Mouse (Mus musculus): ENCODE results near the gene Pdzd7. TPM values are rescaled to one million over a fixed set of nuclear protein-coding genes. Genes with fewer than 3 reads are reported as not detected.
A peak's percentile ranks its signal among the peaks of the same experiment; 100 is the strongest.

Pdzd7 gene
- polyA plus RNA-seq (2012; ENCODE audit: insufficient read depth, low replicate concordance) = 0.02 TPM in 1 of 2 replicates, not detected in the other

DNA sequence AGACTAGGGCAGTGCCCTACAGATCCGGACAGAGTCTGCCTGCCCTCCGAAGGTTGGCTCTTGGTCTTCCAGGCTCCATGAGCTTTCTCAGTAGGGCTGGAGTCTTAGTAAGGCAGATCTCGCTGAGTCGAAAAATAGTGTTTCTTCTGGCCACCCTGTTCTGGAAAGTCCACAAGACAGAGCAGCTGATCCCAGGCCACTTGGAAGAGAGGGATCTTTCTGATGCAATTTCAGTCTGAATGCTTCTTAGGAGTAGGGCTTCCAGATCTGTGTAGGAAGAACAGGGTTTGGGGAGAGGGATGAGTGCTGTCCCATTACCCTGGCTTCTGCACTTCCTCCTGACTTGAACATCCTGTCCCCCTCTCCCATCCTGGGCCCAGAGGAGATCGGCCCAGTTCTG is at the start of gene Pdzd7:
Gene Pdzd7 (minus strand): TSS at position 67 of the 400 bp plus-strand sequence.
- TF ChIP-seq GATA1 (IDR thresholded peaks at IDR 0.05; ENCODE audit: borderline replicate concordance, low read length) = no peak
- no peak for TF ChIP-seq FLI1 (IDR thresholded peaks at IDR 0.05; ENCODE audit: low read length)
- Histone ChIP-seq H3K27me3 (replicated peaks) (peaks cover 55% of the 10 kb centered on the region), H3K4me1 (peaks cover 41% of the 10 kb centered on the region), H3K9me3 (no peaks in the 10 kb centered on the region), H3K4me3 (replicated peaks) (peak within 1 kb of the TSS; percentile 91), H3K36me3 (replicated peaks; ENCODE audit: low read length) (peaks cover 18% of the 10 kb centered on the region)

DNA sequence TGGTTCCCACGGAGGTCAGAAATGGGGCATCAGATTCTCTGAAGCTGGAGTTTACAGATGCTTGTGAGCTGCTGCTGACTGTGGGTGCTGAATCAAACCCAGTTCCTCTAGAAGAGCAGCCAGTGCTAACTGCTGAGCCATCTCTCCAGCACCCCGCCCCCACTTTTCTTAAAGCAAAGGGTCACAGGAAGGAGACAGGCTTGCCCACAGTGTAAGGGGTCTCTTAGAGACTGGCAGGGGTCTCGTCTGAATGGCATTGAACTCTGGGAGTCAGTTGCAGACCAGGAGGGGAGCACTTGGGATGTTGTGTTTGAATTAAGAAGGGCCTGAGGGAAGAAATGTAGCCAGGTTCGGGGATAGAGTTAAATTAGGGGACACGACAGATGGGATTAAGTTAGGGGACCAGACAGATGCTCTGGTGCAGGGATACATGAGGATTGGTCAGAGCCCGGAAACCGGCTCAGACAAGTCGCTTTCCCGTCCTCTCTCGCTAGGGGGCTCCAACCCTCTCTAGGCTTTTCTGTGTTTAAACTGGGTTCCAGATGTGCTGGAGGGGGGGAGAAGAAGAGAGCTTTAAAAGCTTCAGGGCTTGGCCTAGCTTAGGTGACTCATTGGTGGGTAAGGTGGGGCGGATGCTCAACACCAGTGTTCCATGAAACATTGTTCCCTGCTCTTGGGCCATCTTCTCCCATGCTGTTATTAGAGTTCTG is 36.5 kb upstream of the Pdzd7 start:
- no peaks in the 10 kb centered on the region for H3K9me3 ChIP-seq
- H3K27me3 ChIP-seq (replicated peaks) = peaks cover 79% of the 10 kb centered on the region
- peaks cover 63% of the 10 kb centered on the region for H3K4me1 ChIP-seq
- no peaks in the 10 kb centered on the region for H3K36me3 ChIP-seq (replicated peaks; ENCODE audit: low read length)
- H3K4me3 ChIP-seq (replicated peaks) = no peak overlapping the region
- TF ChIP-seq FLI1 (IDR thresholded peaks at IDR 0.05; ENCODE audit: low read length) = no peak
- TF ChIP-seq GATA1 (IDR thresholded peaks at IDR 0.05; ENCODE audit: borderline replicate concordance, low read length) = no peak

DNA sequence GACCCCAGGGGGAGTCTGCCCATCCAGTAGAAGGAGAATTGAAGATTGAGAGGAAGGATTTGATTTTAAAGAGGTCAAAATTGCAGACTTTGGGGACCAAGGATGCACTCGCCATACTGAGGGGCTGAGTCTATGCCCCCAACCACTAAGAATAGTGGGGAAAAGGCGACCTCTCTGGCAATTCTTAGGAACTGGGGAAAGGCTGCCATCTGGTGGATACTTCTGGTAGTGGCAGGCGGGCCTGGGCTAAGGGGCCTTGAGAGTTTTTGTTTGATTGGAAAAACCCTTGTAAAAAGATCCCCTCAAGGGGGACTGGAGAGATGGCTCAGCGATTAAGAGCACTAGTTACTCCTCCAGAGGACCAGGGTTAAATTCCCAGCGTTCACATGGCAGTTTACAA is 35.8 kb upstream of the Pdzd7 start:
- Histone ChIP-seq H3K36me3 (replicated peaks; ENCODE audit: low read length) (no peaks in the 10 kb centered on the region), H3K9me3 (no peaks in the 10 kb centered on the region), H3K4me3 (replicated peaks) (no peak overlapping the region), H3K27me3 (replicated peaks) (peaks cover 78% of the 10 kb centered on the region), H3K4me1 (peaks cover 70% of the 10 kb centered on the region)
- no peak for TF ChIP-seq GATA1 (IDR thresholded peaks at IDR 0.05; ENCODE audit: borderline replicate concordance, low read length)
- no peak for TF ChIP-seq FLI1 (IDR thresholded peaks at IDR 0.05; ENCODE audit: low read length)

DNA sequence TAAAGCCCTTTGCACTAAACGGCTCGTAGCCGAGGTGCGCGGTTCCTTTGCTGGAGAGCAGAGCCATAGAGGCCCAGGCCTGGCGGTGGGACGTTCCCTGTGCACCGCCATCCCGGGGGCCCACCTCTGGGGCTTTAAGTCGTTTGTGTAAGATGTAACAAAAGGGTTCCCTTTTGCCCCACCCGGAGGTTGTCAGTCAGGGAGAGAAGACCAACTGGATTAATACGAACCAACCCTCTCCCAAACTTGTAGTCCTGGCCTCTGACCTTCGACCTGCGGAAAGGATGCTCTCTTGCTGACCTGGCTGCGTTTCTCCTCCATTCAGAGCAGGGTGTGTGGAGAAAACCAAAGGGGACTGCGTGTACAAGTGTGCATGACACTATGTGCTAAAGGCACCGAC is 35.2 kb upstream of the Pdzd7 start:
- Histone ChIP-seq H3K27me3 (replicated peaks) (peaks cover 73% of the 10 kb centered on the region), H3K4me3 (replicated peaks) (peak overlapping the region; percentile 92), H3K4me1 (peaks cover 76% of the 10 kb centered on the region), H3K36me3 (replicated peaks; ENCODE audit: low read length) (no peaks in the 10 kb centered on the region), H3K9me3 (no peaks in the 10 kb centered on the region)
- no peak for TF ChIP-seq FLI1 (IDR thresholded peaks at IDR 0.05; ENCODE audit: low read length)
- no peak for TF ChIP-seq GATA1 (IDR thresholded peaks at IDR 0.05; ENCODE audit: borderline replicate concordance, low read length)

DNA sequence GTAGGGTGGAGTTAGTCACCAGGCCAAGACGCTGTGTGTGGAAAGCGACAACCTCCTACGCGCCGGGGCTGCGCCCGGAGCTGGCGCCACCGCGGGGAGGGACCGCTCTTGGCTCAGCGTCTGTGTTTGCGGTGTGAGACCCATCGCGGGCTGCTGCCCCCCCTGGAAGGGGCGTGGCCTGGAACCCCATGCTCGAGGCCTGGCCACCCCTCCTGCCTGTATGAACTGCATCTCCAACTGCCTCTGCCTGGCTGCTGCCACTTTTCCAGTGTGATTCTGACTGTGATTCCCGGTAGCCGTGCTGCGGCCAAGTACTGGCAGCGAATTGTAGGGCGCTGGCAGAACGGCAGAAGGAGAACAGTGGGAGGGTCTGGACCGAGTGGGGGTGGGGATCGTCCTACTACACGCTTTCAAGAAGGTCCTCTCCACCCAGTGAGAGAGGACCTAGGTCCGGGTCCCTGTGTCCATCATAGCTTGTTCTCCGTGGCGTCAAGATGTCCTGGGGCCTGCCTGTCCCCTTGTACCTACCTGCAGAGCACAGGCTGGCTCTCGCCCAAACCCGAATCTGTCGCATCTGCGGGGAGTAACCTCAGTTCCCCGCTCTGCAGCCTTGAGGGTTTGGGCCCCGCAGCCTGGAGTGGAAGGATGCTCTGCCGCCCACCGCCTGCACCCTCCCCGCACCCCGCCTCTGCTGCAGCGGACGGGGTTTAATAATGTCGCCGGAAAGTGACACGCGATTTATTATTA is 34.4 kb upstream of the Pdzd7 start:
- no peaks in the 10 kb centered on the region for H3K9me3 ChIP-seq
- no peak for TF ChIP-seq GATA1 (IDR thresholded peaks at IDR 0.05; ENCODE audit: borderline replicate concordance, low read length)
- no peak for TF ChIP-seq FLI1 (IDR thresholded peaks at IDR 0.05; ENCODE audit: low read length)
- peak overlapping the region; percentile 92 for H3K4me3 ChIP-seq (replicated peaks)
- H3K36me3 ChIP-seq (replicated peaks; ENCODE audit: low read length) = no peaks in the 10 kb centered on the region
- peaks cover 80% of the 10 kb centered on the region for H3K4me1 ChIP-seq
- peaks cover 65% of the 10 kb centered on the region for H3K27me3 ChIP-seq (replicated peaks)

DNA sequence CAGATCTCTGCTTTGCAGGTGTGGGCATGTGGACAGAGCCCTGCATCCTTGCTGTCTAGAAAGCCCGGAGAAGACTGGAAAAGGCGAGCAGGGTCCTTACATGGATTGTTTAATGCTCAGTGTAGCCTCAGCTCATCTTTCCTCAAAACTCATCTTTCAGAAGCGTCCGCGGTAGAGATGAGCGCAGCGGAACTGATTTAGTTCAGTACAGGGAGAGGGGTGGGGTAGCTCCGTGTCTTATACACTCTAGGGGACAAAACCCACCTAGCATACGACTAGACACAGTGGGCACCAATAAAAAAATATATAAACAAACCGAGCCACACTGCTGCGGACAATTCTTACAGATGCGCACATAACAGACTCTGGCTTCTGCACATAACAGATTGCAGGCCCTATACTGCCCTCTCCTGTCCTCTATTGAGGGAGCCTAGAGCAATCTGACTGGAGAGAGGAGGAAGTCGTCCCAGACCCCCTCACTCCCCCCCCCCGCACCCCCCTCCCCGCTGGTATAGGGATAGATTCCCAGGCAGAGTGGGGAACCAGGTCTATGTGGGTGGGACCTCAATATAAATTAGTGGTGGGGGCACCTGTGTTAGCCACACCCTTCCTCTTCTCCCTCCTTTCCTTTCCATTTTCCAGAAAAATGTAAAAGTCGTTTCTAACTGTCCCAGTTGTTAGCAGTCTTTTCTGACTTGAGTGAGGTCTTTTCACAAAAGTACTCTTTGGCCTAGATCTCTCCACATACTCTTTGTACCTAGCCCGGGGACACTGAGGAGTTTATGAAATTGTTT is 33.7 kb upstream of the Pdzd7 start:
- no peaks in the 10 kb centered on the region for H3K36me3 ChIP-seq (replicated peaks; ENCODE audit: low read length)
- H3K9me3 ChIP-seq = no peaks in the 10 kb centered on the region
- H3K27me3 ChIP-seq (replicated peaks) = peaks cover 58% of the 10 kb centered on the region
- peaks cover 80% of the 10 kb centered on the region for H3K4me1 ChIP-seq
- H3K4me3 ChIP-seq (replicated peaks) = peak overlapping the region; percentile 92
- TF ChIP-seq GATA1 (IDR thresholded peaks at IDR 0.05; ENCODE audit: borderline replicate concordance, low read length) (no peak), FLI1 (IDR thresholded peaks at IDR 0.05; ENCODE audit: low read length) (no peak)

DNA sequence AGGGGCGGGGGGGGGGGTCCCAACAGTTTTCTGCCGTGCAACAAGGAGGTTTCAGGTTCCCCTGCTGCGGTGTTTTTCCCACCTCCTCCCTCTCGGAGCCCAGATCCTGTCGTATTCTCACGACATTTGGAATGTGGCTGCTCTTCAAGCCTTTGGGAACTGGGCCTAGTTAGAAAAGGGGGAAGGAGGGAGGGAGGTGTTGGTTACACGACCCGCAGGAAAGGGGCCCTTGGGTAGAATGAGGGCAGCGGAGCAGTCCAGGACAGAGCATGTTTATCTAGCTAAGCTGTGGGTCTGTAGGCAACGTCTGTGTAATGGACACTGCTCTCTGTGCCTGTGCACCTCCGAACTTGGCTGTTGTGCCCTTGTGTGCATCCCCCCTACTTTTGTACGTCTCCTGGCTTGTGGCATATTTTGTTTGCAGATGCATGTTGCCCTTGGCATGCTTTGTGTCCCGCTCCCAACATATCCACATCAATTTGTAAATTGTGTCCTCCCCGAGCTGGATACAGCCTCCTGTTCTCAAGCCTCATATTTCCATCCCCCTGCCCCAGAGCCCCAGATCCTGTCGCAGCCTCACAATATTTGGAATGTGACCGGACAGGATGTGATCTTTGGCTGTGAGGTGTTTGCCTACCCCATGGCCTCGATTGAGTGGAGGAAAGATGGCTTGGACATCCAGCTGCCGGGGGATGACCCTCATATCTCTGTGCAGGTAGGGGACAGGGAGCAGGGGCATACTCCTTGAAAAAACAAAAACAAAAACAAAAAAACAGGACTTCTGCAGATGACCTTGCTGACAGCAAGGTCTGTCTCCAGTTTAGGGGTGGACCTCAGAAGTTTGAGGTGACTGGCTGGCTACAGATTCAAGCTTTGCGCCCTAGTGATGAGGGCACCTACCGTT is 32.5 kb upstream of the Pdzd7 start:
- Histone ChIP-seq H3K36me3 (replicated peaks; ENCODE audit: low read length) (no peaks in the 10 kb centered on the region), H3K27me3 (replicated peaks) (peaks cover 46% of the 10 kb centered on the region), H3K9me3 (no peaks in the 10 kb centered on the region), H3K4me3 (replicated peaks) (peak overlapping the region; percentile 97), H3K4me1 (peaks cover 84% of the 10 kb centered on the region)
- TF ChIP-seq GATA1 (IDR thresholded peaks at IDR 0.05; ENCODE audit: borderline replicate concordance, low read length) (no peak), FLI1 (IDR thresholded peaks at IDR 0.05; ENCODE audit: low read length) (no peak)

DNA sequence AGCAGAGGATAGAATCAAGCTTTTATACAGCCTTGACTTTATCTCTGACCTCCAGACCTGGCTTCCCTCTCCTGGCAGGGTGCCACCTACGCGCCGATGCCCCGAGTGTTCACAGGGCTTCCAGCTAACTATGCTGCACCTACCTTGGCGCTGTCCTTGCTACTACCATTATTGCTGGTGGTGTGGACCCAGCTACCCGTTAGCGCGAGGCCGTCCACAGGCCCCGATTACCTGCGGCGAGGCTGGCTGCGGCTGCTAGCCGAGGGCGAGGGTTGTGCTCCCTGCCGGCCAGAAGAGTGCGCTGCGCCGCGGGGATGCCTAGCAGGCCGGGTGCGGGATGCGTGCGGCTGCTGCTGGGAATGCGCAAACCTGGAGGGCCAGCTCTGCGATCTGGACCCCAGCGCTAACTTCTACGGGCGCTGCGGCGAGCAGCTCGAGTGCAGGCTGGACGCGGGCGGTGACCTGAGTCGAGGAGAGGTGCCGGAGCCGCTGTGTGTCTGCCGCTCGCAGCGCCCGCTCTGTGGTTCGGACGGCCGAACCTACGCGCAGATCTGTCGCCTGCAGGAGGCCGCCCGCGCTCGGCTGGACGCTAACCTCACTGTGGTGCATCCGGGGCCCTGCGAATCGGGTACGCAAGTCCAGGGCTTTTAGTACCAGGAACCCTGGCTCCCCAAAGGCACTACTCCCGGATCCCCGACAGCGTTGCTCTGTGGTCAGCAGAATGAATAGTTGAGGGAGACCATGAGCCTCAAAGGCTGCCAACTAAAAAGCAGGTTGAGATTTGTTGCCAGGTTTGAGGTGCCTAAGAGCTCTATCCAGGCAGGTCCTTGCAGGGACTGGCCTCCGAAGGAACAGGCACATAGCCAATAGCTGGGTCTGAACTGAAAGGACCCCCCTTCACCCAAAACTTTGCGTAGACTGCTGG is 31.3 kb upstream of the Pdzd7 start:
- no peaks in the 10 kb centered on the region for H3K36me3 ChIP-seq (replicated peaks; ENCODE audit: low read length)
- peaks cover 89% of the 10 kb centered on the region for H3K4me1 ChIP-seq
- H3K9me3 ChIP-seq = no peaks in the 10 kb centered on the region
- H3K27me3 ChIP-seq (replicated peaks) = peaks cover 39% of the 10 kb centered on the region
- H3K4me3 ChIP-seq (replicated peaks) = peak overlapping the region; percentile 97
- TF ChIP-seq GATA1 (IDR thresholded peaks at IDR 0.05; ENCODE audit: borderline replicate concordance, low read length) (no peak), FLI1 (IDR thresholded peaks at IDR 0.05; ENCODE audit: low read length) (no peak)

Measured in megakaryocyte, embryonic 14.5 days (primary cell).